Mouse (Mus musculus) heart, postnatal 0 days (tissue): ENCODE results near the gene Tmeff2. TPM values are rescaled to one million over a fixed set of nuclear protein-coding genes. Genes with fewer than 3 reads are reported as not detected.
A peak's percentile ranks its signal among the peaks of the same experiment; 100 is the strongest.

Source experiments
- ATAC-seq: fragments of 200-750 bp; cut with Nextera tagmentation; 2 replicates; pipeline ENCODE4 v1.8.0; 2017; ENCODE audit warnings: low read depth, moderate number of reproducible peaks, moderate library complexity; ENCODE audit not compliant: insufficient read depth
- DNase-seq: peaks from one replicate; pipeline ENCODE4 v3.0.0-alpha.2; 2016; ENCODE audit warnings: low spot score
- H3K27ac ChIP-seq: fragments of 300-500 bp; sonication (generic); 2 replicates; pipeline ENCODE4 v1.5.1; 2014; ENCODE audit warnings: low read depth, mild to moderate bottlenecking
- H3K27me3 ChIP-seq: fragments of 300-500 bp; sonication (generic); 2 replicates; pipeline ENCODE4 v1.6.1; 2014; ENCODE audit warnings: low read length, mixed read lengths; ENCODE audit not compliant: control insufficient read depth, insufficient read depth
- H3K36me3 ChIP-seq: fragments of 300-500 bp; sonication (generic); replicated peaks from 2 replicates; pipeline ENCODE4 v1.6.1; 2014; ENCODE audit warnings: low read length, mixed read lengths; ENCODE audit not compliant: control insufficient read depth, insufficient read depth
- H3K4me1 ChIP-seq: fragments of 300-500 bp; sonication (generic); 2 replicates; pipeline ENCODE4 v1.6.1; 2014; ENCODE audit warnings: antibody characterized with exemption; ENCODE audit not compliant: control insufficient read depth, insufficient read depth
- H3K4me2 ChIP-seq: fragments of 300-500 bp; sonication (generic); 2 replicates; pipeline ENCODE4 v1.6.1; 2014; ENCODE audit warnings: low read depth, mild to moderate bottlenecking, low read length, moderate library complexity
- H3K4me3 ChIP-seq: fragments of 300-500 bp; sonication (generic); 2 replicates; pipeline ENCODE4 v1.5.1; 2014; ENCODE audit warnings: low read depth, low read length
- H3K9ac ChIP-seq: fragments of 300-500 bp; sonication (generic); replicated peaks from 2 replicates; pipeline ENCODE4 v1.6.1; 2014; ENCODE audit warnings: low read depth, low read length, mixed read lengths
- H3K9me3 ChIP-seq: fragments of 300-500 bp; sonication (generic); replicated peaks from 2 replicates; pipeline ENCODE4 v1.6.1; 2016; ENCODE audit warnings: low read length; ENCODE audit not compliant: control insufficient read depth
- CTCF ChIP-seq: IDR thresholded peaks from 2 replicates; pipeline ENCODE4 v1.5.1; 2016; ENCODE audit warnings: antibody characterized with exemption, control low read depth, low read depth
- EP300 ChIP-seq: IDR thresholded peaks from 2 replicates; pipeline ENCODE4 v1.6.1; 2016; ENCODE audit warnings: antibody characterized with exemption, low read depth
- WGBS: fragments of 180-500 bp; shearing (Covaris S2); extraction: QIAGEN DNeasy Blood & Tissue Kit; methylation state at CpG from one replicate; pipeline ENCODE4 v1.1.7; 2014; 5-methylcytosine and 5-hydroxymethylcytosine counted together
- polyA plus RNA-seq: library from polyadenylated mRNA; unstranded; fragments of >200 nt; fragmentation: Nextera tagmentation; extraction: Ambion mirVana; gene quantifications from 2 replicates; pipeline ENCODE4 v1.2.1, GENCODE M21; 2015
- total RNA-seq: library from RNA; depleted of rRNA; stranded (reverse); fragments of >200 nt; gene quantifications from 2 replicates; pipeline ENCODE4 v1.2.3, GENCODE M21; 2014; ENCODE audit warnings: low replicate concordance

Tmeff2 gene
- total and polyA plus RNA-seq, 2 experiments from 2014 or later: 0.23 to 0.51 TPM

GRCm38 (mm10) chr1:51094713-51095112 lies 194.3 kb downstream of the Tmeff2 start:
- Histone ChIP-seq H3K4me3 (no peak overlapping the region), H3K4me1 (no peaks in the 10 kb centered on the region), H3K9me3 (no peaks in the 10 kb centered on the region), H3K27me3 (no peaks in the 10 kb centered on the region), H3K36me3 (no peaks in the 10 kb centered on the region), H3K27ac (no peak overlapping the region), H3K4me2 (no peak overlapping the region), H3K9ac (no peak overlapping the region)
- TF ChIP-seq CTCF (no peak), EP300 (no peak)
- no peak for DNase-seq
- WGBS: 72% methylated on average over 2 of the region's 2 CpGs
- ATAC-seq: no peak

GRCm38 (mm10) chr1:51096848-51097598 lies 196.6 kb downstream of the Tmeff2 start:
- H3K27me3 ChIP-seq: no peaks in the 10 kb centered on the region
- H3K4me3 ChIP-seq: no peak overlapping the region
- no peak overlapping the region for H3K4me2 ChIP-seq
- no peaks in the 10 kb centered on the region for H3K9me3 ChIP-seq
- ATAC-seq: no peak
- H3K4me1 ChIP-seq: no peaks in the 10 kb centered on the region
- peak overlapping the region; percentile 32 for H3K27ac ChIP-seq
- WGBS: 72% methylated on average over 4 of the region's 4 CpGs
- H3K36me3 ChIP-seq: no peaks in the 10 kb centered on the region
- no peak overlapping the region for H3K9ac ChIP-seq
- TF ChIP-seq CTCF (no peak), EP300 (no peak)
- DNase-seq: no peak

DNA sequence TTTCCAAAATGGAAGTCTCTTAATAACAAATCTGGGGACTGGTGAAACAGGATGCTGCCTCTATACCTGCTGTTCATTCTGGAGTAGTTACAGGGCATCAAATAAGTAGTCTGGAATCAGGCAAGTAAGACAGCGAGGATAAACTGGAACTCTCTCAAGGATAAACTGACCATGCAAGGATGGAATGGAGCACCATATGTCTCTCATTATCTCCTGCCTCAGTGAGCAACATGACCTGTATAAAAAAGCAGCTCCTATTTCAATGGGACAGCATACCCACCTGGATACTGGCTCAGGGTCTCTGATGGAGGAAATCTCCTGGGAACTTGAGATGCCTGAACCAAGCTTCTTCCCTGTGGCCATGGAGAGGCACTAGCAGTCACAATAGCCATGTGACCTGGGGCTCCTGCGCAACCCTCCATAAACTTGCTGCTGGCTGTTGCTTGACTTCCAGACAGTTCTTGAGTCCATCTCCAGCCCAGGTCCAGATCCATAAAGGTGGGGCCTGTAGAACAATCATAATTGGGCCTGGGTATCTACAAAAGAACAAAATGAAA lies 200.7 kb downstream of the Tmeff2 start:
- no peak for TF ChIP-seq CTCF
- no peak for TF ChIP-seq EP300
- Histone ChIP-seq H3K36me3 (no peaks in the 10 kb centered on the region), H3K9ac (no peak overlapping the region), H3K4me1 (peaks cover 7% of the 10 kb centered on the region), H3K9me3 (no peaks in the 10 kb centered on the region), H3K27ac (no peak overlapping the region), H3K27me3 (no peaks in the 10 kb centered on the region), H3K4me2 (no peak overlapping the region), H3K4me3 (no peak overlapping the region)
- ATAC-seq (no peak), DNase-seq (no peak)
- WGBS: 89% methylated on average over 2 of the region's 2 CpGs

- no peak for ATAC-seq
- H3K4me2 ChIP-seq: no peak overlapping the region
- no peak for DNase-seq
- H3K36me3 ChIP-seq: no peaks in the 10 kb centered on the region
- H3K27me3 ChIP-seq: no peaks in the 10 kb centered on the region
- TF ChIP-seq EP300: no peak
- no peak for TF ChIP-seq CTCF
- H3K4me1 ChIP-seq: peaks cover 7% of the 10 kb centered on the region
- no peaks in the 10 kb centered on the region for H3K9me3 ChIP-seq
- H3K9ac ChIP-seq: no peak overlapping the region
- peak overlapping the region; percentile 38 for H3K27ac ChIP-seq
- 31% methylated on average over 2 of the region's 2 CpGs for WGBS
- H3K4me3 ChIP-seq: no peak overlapping the region
Measured at GRCm38 (mm10) chr1:51104698-51105097, 204.3 kb downstream of the Tmeff2 start.

- H3K27me3 ChIP-seq: no peaks in the 10 kb centered on the region
- no peak for TF ChIP-seq EP300
- no peak for TF ChIP-seq CTCF
- H3K36me3 ChIP-seq: no peaks in the 10 kb centered on the region
- WGBS: 59% methylated on average over 4 of the region's 4 CpGs
- no peak overlapping the region for H3K4me2 ChIP-seq
- H3K9ac ChIP-seq: no peak overlapping the region
- no peak overlapping the region for H3K4me3 ChIP-seq
- H3K9me3 ChIP-seq: no peaks in the 10 kb centered on the region
- no peak for DNase-seq
- H3K27ac ChIP-seq: peak overlapping the region; percentile 43
- peaks cover 7% of the 10 kb centered on the region for H3K4me1 ChIP-seq
- ATAC-seq: no peak
Measured at GRCm38 (mm10) chr1:51106401-51106920, 206.0 kb downstream of the Tmeff2 start.
